Mouse (Mus musculus) megakaryocyte, adult 5-6 weeks (primary cell): Measurements from ENCODE around the gene Xiap. TPM values are rescaled to one million over a fixed set of nuclear protein-coding genes. Genes with fewer than 3 reads are reported as not detected.
"Not testable (repeated sequence)": the region's sequence is repeated elsewhere in the genome, so short reads cannot be mapped to it uniquely, and the experiment has no call there.

Experiments used
- ATAC-seq: 2 replicates; pipeline ENCODE4 v1.8.0; 2016; ENCODE audit warnings: mild to moderate bottlenecking, inconsistent platforms; ENCODE audit not compliant: poor library complexity, severe bottlenecking
- total RNA-seq, 2 experiments: library from RNA; stranded (forward) in 1 of 2; stranded (reverse) in 1 of 2; fragments of 153-499, 151-499 nt in 1 of 2; fragments of 221-1000, 200-1000 nt in 1 of 2; gene quantifications; 2 replicates each; pipeline versions ENCODE4 v1.2.3 to v1.2.4; 2015 to 2017

Xiap gene
- total RNA-seq (2015), result 87.0 and 88.2 TPM in 2 replicates
- total RNA-seq (2017), result 69.6 and 74.0 TPM in 2 replicates

DNA sequence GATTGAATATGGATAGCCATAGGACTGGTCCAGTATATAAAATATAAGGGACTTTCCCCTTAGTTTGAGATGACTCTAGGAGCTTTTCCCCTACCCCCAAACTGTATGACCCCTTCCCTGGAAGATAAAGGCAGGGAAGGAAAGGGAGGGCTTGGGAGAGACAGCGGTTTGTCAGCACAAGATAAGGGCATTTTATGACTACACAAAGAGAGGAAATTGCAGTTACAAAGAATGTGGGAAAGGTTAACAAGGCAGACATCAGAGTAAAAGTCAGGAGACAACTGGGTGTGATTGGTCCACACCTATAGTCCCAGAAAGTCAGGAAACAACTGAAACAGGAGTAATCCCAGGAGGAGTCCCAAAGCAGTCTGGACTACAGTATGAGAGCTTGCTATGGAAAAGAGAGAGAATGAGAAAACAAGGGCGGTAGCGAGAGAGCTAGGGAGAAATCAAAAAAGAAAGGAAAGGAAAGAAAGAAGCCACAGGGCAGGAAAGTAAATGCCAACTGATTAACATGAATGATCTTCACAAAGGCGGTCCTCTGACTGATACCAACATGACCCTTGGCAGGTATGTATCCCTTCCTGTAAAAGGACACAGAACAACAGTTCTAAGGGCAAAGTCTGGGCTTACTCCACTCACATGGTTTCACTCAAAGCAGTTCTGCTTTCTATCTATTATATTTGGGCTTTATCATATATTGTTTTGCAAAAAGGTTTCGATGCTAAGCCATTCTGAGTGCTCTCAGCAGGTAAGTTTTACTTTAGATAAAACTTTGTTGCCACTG, at the start of gene Xiap:
Gene Xiap (plus strand): TSS at position 398 of the 787 bp plus-strand sequence.
- ATAC-seq, result no peak

DNA sequence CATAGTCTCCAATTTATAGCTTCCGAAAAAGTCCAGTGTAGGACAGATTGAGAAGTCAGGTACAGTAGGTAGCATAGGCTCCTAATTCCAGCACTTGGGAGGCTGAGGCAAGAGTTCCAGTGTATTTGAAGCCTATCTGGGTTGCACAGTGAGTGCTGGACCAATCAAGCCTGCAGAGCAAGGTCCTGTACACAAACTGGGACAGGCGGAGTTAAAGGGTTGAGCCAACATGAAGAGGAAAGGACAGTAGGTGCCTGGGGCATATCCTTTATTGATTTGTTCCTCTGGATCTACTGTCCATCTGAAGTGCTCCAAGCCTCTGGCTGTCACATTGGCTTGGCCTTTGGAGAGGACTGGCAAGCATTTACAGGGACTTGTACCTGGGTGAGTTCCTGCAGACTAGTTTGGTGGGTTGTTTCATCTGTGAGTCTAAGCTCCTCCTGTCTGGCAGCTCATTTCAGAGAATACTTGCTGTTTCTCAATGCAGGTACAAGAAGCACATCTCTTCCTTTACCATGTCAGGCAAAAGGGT, 46.7 kb upstream of the Xiap start:
- no peak for ATAC-seq

DNA sequence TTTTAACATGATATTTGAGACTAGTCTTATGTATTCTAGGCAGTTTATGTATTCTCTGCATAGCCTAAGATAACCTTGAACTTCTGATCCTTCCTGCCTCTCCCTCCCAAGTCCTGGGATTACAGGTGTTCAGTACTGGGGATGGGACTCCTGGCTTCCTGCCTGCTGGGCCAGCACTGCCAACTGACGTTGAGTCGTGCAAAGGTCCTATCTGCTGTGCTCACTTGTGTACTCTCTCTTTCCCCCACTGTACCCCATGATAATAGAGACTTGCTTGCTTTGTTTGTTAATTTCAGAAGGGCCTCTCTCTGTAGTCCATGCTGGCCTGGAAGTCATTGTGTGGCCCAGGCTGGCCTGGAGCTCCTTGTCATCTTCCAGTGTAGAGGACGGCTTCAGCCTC, 45.7 kb upstream of the Xiap start:
- no peak for ATAC-seq

DNA sequence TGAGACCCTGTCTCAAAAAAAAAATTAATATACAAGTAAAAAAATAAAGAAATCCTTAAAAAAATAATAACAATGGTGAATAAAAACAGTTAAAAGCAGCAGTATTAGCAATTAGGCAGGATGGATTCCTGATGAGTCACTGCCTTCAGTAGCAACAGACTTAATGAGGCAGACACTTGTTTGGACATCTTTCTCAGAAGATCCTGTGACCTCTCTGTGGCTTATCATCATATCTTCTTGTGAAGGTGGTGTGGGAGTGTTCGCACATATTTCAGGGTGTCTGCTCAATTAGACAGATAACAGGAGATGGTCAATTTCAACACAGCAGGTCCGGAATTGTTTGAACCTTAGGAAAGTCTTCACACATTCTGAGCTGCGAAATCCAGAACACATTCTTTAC, 45.0 kb upstream of the Xiap start:
- ATAC-seq, result no peak

DNA sequence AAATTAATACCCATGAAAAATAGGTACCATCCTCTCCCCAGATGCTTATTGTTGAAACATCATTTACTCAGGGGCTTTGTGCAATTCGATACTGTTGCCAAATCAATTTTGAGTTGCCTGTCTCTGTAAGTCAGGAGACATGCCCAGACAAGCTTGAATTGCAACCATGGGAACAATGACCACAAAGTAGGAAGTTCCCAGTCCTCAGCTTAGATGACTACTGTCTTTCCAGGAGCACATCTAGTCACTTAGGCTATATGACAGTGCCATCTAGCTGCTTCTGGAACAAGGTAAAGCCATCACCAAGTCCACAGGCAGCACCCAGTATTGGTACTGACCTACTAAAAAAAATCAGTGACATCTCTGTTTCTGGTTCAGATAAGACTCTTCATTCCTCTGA, 41.4 kb upstream of the Xiap start:
- ATAC-seq, result peak; percentile 30

DNA sequence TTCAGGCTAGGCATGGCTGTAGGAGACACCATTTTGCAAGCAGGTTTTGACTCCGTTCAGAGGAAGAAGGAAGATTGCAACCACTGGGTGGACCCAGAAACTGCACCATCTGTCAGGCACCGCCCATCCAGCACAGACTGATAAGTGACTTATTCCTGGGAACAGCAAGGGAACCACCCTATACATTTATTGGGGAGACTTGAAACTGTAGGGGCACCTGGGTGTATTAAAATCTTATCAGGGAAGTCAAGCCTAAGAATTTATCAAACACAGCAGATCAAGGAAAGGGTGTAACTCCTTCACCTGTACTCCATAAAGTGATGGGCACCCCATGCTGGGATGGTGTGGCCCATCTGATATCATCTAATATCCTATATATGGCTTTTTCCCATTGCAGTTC, 40.0 kb upstream of the Xiap start:
- no peak; the same call in 1 of the 2 replicates for ATAC-seq

DNA sequence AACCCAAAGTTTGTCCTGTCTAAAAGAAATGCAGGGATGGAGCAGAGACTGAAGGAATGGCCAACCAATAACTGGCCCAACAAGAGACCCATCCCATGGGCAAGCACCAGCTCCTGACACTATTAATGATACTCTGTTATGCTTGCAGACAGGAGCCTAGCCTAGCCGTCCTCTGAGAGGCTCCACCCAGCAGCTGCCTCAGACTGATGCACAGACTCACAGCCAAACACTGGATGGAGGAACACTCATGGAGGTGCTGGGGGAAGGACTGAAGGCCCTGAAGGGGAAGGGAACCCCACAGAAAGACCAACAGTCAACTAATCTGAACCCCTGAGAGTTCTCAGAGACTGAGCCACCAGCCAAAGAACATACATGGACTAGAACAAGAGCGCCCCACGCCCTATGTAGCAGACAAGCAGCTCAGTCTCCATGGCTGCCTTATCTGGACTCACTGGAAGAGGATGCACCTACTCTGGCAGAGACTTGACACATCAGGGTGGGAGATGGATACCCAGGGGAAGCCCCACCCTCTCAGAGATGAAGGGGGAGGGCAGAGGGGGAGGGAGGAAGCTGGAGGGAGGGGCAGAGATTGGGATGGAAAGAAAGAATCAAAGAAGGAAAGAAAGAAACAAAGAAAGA, 33.6 kb upstream of the Xiap start:
- not testable (repeated sequence) for ATAC-seq

DNA sequence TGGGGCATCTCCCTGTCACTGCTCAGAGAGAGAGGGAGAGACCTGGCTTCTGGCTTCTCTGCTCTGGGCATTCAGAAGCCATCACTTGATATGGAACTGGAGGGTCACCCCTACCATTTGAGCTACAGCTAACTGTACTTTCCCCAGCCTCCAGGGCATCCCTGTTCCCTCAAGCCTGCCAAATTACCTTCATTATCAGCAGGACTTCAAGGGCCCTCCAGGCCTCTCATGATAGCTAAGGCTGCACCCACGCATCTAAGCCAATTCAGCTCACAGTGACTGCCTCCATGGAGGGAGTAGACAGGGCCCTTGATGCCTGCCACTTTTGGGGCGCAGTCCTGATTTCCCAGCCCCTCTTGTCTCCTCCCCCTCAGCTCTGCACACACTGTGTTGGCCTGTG, 32.5 kb upstream of the Xiap start:
- ATAC-seq, result not testable (repeated sequence)

DNA sequence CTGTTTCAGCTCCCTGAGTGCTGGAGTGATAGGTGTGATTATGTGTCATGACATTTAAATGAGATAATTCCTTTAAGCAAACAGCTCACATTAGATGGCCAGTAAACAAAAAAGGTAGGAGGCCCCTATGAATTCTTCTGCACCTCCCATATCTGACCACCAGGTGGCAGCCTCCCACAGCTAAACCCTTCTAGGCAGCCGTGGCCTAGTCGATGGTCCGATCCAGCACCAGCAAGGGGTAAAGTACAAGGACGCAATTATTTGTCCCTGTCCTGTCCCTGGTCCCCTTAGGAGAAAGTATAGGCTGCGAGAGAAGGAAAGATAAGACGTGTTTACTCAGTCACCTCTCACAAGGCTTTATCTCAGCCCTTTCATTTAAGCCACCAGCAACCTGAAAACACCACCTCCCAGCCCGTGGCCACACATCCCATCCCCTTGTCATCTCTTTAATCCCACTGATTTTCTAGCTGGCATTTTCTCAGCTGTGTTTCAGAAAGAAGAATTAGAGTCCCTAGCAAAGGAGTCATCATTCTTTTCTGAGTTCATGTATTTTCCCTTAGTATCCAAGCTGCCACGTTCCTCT, 26.3 kb upstream of the Xiap start:
- ATAC-seq, result peak; percentile 92

DNA sequence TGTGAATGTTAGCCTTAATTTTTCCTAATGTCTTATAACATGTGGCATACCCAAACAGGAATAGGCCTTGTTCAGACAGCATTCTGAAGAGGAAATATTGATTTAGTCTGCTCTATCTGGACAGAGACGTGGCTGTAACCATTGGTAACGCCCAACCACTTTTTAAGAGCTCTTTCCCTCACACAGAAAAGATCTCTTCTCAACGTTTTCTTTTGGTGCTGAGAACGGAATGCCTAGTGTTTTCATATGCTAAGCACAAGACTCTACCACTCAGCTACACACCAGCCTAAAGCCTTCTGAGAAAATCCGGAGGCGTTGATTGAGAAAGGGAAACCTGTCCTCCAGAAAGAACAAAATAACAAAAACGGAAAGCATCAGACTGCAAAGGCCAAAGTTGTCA, 25.6 kb upstream of the Xiap start:
- ATAC-seq, result no peak

DNA sequence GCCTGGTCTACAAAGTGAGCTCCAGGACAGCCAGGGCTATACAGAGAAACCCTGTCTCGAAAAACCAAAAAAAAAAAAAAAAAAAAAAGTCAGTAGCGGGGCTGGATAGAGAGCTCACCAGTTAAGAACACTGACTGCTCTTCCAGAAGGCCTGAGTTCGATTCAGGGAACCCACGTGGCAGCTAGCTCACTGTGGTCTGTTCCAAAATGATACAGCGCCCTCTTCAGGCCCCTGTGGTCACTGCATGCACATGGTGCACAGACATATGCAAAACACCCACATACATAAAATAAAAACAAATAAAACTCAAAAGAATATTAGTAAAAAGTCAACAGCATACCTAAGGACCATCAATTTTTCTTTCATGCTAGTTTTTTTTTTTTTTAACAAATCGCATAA, 20.0 kb upstream of the Xiap start:
- ATAC-seq, result no peak

DNA sequence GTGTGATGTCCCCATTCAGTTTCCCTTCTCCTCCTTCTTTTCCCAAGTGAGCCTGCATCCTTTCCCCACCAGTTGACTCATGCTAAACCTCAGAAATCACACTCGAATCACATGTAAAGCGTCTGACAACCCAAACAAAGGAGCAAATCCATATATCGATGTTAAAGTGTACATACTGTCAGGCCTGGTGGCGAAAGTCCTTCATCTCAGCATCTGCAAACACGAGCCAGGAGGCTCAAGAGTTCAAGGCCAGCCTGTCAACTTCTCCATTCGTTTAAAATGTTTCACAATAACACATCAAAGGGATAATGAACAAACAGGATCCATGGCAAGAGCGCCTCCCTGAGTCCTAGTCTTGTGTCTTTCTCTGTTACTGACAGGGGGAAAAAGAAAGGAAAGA, 14.5 kb upstream of the Xiap start:
- no peak for ATAC-seq

DNA sequence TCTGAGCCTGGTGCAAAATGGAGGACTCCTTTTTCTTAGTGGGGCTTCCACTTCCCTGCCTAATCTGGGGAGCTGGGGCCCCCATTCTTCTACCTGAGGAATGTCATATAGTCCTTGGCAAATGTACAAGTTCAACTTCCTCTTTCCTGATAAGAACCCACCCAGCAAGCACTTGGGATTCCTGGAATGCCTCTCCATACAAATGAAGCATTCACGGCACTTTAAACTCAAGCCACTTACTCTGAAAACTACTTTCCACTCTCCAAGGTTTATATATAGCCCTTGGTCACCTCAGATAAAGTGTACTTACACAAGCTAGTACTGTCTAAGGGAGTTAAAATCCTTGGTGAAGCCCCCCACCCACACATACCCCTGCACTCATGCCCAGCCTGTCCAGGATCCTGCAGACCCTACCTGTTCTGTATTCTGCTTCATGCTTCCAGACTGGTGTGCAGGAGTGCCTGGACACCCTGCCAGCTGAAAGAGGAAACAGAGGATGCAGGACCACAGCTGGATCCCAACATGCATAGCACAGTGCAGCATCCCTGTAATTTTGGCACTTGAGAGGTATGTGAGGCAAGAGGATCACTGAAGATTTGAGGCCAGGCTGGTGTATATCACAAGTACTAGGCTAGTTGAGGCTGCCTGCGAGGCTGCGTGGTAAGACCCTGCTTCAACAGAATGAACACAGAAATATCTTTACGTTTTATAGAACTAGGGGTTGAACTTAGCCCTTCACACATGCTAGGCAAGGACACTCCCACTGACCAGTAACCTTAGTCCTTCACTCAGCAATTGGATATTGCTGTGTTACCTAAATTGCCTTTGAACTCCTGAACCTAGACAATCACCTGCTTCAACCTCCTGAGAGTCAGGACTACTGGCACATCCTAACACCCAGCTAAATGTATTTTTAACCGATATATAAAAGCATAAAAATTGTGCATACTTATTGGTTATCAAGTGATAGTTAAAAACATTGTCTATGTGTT, 8.5 kb upstream of the Xiap start:
- ATAC-seq, result no peak

DNA sequence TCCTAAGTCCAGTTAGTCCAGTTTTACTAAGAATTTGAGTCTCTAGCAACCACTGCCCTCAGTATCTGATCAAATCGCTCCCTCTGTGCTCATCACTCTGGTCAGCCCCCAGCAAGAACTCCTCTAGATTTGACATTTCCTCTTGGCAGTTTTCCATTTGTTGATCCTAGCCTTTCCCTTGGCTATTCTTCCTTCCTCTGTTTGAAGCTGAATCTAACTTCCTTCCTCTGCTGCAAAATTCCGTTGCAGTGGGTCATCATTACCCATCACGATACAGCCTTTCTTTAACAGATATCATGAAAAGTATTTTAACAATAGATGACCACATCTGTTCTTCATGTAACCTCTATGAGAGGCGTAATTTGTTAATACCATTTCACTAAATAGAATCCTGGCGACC, 2.5 kb upstream of the Xiap start:
- no peak for ATAC-seq

DNA sequence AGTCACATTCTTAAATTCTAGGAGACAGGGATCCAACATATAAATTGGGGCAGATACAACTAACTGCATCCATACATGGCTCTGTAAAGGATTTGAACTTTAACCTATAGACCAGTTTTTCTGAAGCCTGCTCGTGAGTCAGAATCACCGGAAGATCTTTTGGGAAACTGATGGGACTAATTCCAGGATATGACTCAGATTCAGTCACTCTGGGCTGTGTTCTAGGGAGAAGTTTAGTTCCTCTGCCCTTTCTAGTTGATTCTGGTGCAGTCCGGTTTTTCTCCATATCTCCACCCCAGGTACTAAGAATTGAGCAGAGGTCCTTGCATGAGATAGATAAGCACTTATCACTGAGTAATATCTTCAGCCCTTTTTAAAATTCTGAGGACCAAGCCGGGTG, 1.6 kb upstream of the Xiap start:
- ATAC-seq, result no peak

DNA sequence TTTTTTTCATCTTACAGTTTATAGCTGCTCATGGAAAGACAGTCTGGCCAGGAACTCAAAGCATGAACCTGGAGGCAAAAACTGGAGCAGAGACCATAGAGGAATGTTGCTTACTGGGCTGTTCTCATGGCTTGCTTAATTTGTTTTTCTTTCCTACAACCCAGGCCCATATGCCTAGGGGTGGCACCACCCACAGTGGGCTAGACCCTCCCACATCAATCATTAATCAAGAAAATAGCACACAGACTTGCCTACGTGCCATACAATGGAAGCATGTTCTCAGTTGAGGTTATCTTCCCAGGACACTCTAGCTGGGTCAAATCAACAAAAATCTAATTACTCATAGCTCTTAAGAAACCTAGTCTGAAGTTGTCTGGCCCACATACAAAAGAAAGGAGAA, 4.1 kb downstream of the Xiap start:
- no peak for ATAC-seq

DNA sequence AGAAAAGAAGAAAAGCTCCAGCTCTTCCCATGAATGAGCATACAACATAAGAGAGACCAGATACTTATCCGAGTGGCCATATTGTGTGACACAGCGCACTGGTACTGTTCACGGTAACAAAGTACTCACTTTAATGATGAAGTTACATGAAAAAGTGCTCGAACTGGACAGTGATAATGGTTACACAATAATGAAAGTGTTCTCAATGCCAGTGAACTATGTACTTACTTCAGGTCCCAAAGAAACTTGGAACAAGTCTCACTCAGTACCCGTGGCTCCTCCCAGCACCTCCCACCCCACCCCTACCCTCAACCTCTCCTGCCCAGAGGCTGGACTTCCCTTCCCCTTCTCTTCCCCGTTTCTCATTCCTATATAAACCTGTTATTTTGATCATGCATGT, 5.6 kb downstream of the Xiap start:
- no peak for ATAC-seq

DNA sequence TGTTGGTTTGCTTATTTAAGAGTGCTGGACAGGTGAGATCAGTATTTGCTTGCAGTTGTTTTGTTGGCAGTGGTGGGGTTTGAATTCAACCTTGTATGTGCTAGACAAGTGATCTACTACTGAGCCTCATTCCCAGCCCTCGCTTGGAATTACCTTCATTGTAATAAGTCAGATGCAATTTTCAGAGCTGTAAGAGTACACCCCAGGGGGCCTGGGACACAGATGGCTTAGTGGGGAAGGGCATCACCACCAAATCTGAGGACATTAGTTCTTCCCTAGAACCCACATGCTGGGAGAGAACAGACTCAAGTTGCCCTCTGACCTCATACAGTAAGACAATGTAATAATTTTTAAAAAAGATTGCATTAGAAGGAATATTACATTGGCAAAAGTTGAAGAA, 7.3 kb downstream of the Xiap start:
- ATAC-seq, result no peak

DNA sequence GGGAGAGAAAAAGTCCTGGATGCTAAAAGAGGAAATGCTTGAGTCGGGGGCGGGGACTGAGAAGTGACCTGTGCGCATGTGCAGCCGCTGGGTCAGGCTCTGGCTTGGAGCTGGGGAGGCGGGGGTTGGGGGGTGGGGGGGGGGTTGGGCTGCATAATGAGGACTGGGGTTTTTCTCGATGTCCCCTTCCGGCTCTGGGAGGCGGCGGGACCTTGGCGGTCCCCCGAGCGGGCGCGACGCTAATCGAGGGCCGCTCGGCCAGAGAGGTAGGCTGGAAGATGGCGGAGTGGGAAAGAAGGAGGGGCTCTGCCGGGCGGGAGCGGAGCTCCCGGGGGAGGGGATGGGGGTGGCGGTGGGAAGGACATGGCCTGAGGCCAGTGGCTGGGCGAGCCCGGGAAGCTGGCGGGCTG, 8.3 kb downstream of the Xiap start:
- ATAC-seq, result peak; percentile 64

DNA sequence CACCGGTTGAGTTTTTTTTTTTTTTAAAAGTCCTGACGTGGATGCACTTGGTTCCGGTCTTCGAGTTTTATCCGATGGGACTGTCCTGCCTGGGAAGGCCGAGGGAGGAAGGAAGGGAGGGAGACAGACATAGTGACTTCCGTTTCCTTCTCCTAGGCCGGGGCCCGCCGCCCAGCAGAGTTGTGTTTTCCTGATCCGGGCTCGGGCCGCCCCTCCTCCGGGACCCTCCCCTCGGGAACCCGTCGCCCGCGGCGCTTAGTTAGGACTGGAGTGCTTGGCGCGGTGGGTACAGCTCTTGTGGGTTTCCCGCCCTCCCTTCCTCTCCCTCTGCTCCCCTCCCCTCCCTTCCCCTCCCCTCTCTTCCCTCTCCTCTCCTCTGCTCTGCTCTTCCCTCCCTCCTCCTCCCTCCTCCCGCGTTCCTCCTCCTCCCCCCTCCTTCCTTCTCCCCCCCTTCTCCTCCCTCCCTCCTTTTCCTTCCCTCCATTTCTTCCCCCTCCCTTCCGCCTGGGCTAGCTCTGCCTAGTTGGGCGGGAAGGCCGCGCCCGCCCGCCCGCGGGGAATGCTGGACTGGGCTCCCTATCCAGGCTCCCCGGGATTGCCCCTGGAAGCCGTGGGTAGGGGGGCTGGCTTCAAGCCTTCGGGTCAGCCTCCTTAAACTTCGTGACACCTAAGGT, 8.9 kb downstream of the Xiap start:
- peak; percentile 57 for ATAC-seq
